Comparison of ENCODE assay signal across 8 mouse cellular contexts in genomic region chr17:31564015-31564857, GRCm38 (mm10). TPM values are rescaled to one million over a fixed set of nuclear protein-coding genes. Genes with fewer than 3 reads are reported as not detected.
A peak's percentile ranks its signal among the peaks of the same experiment; 100 is the strongest.
DNase-seq lines count a peak whose midpoint lies in the region; ATAC-seq and TF ChIP-seq lines count a peak whose summit lies in the region.

Gene Pknox1 (plus strand): TSS chr17:31564734.

- POLR2A ChIA-PET in Patski (lab: Charles Lee), result interaction anchor here (0.6 to 1.1 kb wide), 4 partner anchors 26 to 214 kb away, joined by 3 to 5 read pairs (median 4); no protein-coding TSS in a partner anchor

- no peaks in the 10 kb centered on the region for H3K9me3 ChIP-seq in hindbrain, embryonic 13.5 days

- H3K36me3 ChIP-seq in hindbrain, embryonic 13.5 days, result no peaks in the 10 kb centered on the region

- H3K4me3 ChIP-seq in hindbrain, embryonic 13.5 days, result peak within 1 kb of the TSS; percentile 84

- H3K27me3 ChIP-seq in Patski, result no peaks in the 10 kb centered on the region
- no peaks in the 10 kb centered on the region for H3K27me3 ChIP-seq in hindbrain, embryonic 13.5 days

- peak; percentile 89 for ATAC-seq in Patski
- ATAC-seq in hindbrain, embryonic 13.5 days (ENCODE audit: low FRiP score), result peak; percentile 95

- H3K9ac ChIP-seq in hindbrain, embryonic 13.5 days, result peak within 1 kb of the TSS; percentile 96

- in situ Hi-C loops in Patski (cut with MboI; ENCODE audit: low pct_unique_long_range_greater_than_20kb), result no loop called here

- H3K27ac ChIP-seq in hindbrain, embryonic 13.5 days, result peak within 1 kb of the TSS; percentile 99

- peak; percentile 91 for DNase-seq in Patski (ENCODE audit: low read depth, low spot score)
- peak; percentile 98 to 99 for DNase-seq in cerebellum, postnatal 14 days
- peak; percentile 99 for DNase-seq in frontal cortex, postnatal 14 days (ENCODE audit: low spot score in 2 of 2)
- peak; percentile 92 to 94 for DNase-seq in layer of hippocampus, postnatal 25 days (ENCODE audit: extremely low spot score in 1 of 2, low spot score in 1 of 2)
- peak; percentile 99 for DNase-seq in lung, postnatal 25 days (ENCODE audit: low spot score)
- peak; percentile 100 for DNase-seq in retina, embryonic 14.5 days (ENCODE audit: low spot score)
- peak; percentile 99 for DNase-seq in thymus, postnatal 4 days

- peaks cover 42% of the 10 kb centered on the region for H3K4me1 ChIP-seq in hindbrain, embryonic 13.5 days (replicated peaks)

- H3K4me2 ChIP-seq in hindbrain, embryonic 13.5 days, result peak within 1 kb of the TSS; percentile 83

- WGBS in hindbrain, embryonic 13.5 days, result under 1% methylated on average over 56 of the region's 72 CpGs

- TF ChIP-seq CTCF in Patski (IDR thresholded peaks at IDR 0.05), result no peak

- CTCF ChIA-PET in Patski (lab: Charles Lee), result interaction anchor here (1.0 kb wide), 1 partner anchor 122 kb away, joined by 3 read pairs; no protein-coding TSS in a partner anchor

RNA-seq across cellular contexts. Expression of gene Pknox1, which starts in this region (rescaled TPM):
- 17.8 TPM for polyA plus RNA-seq in Patski (2021)
- 42.5 and 48.2 TPM in 2 replicates for polyA plus RNA-seq in hindbrain, embryonic 13.5 days (2015; fragmentation: Nextera tagmentation; extraction: Ambion mirVana)
- total RNA-seq in layer of hippocampus, postnatal 25 days (2021), result 10 to 100 TPM; 13.0 to 15.8 TPM

Comparison
In these comparisons a context has a peak if more than half of its experiments do, and no peak if none do; other contexts are left out.
1. Peak in every context shown above with its lines: DNase-seq, ATAC-seq, H3K4me3 ChIP-seq and H3K27ac ChIP-seq.